Mouse (Mus musculus) forebrain, embryonic 13.5 days (tissue): ENCODE results near the gene Dop1a. TPM values are rescaled to one million over a fixed set of nuclear protein-coding genes. Genes with fewer than 3 reads are reported as not detected.
A peak's percentile ranks its signal among the peaks of the same experiment; 100 is the strongest.

Source experiments
- ATAC-seq: fragments of 200-750 bp; cut with Nextera tagmentation; 2 replicates; pipeline ENCODE4 v1.8.0; 2017
- H3K27ac ChIP-seq: fragments of 300-500 bp; sonication (generic); 2 replicates; pipeline ENCODE4 v1.5.1; 2015; ENCODE audit warnings: inconsistent platforms, mild to moderate bottlenecking, moderate library complexity
- H3K27me3 ChIP-seq: fragments of 300-500 bp; sonication (generic); 2 replicates; pipeline ENCODE4 v1.6.1; 2015; ENCODE audit warnings: mild to moderate bottlenecking, inconsistent platforms
- H3K36me3 ChIP-seq: fragments of 300-500 bp; sonication (generic); 2 replicates; pipeline ENCODE4 v1.6.1; 2015; ENCODE audit warnings: mild to moderate bottlenecking, inconsistent platforms; ENCODE audit not compliant: poor library complexity, severe bottlenecking
- H3K4me1 ChIP-seq: fragments of 300-500 bp; sonication (generic); 2 replicates; pipeline ENCODE4 v1.6.1; 2015; ENCODE audit warnings: inconsistent platforms
- H3K4me2 ChIP-seq: fragments of 300-500 bp; sonication (generic); 2 replicates; pipeline ENCODE4 v1.6.1; 2015; ENCODE audit warnings: inconsistent platforms, mild to moderate bottlenecking, moderate library complexity
- H3K4me3 ChIP-seq: fragments of 300-500 bp; sonication (generic); 2 replicates; pipeline ENCODE4 v1.5.1; 2015; ENCODE audit warnings: mild to moderate bottlenecking, inconsistent platforms
- H3K9ac ChIP-seq: fragments of 300-500 bp; sonication (generic); 2 replicates; pipeline ENCODE4 v1.6.1; 2015; ENCODE audit warnings: mild to moderate bottlenecking, inconsistent platforms
- H3K9me3 ChIP-seq: fragments of 300-500 bp; sonication (generic); replicated peaks from 2 replicates; pipeline ENCODE4 v1.6.1; 2016; ENCODE audit warnings: inconsistent platforms
- WGBS: fragments of 180-500 bp; shearing (Covaris S2); methylation state at CpG from one replicate; pipeline ENCODE4 v1.1.7; 2015; 5-methylcytosine and 5-hydroxymethylcytosine counted together
- polyA plus RNA-seq: library from polyadenylated mRNA; unstranded; fragments of >200 nt; fragmentation: Nextera tagmentation; extraction: Ambion mirVana; gene quantifications from 2 replicates; pipeline ENCODE4 v1.2.1, GENCODE M21; 2015

Gene Dop1a
- 24.4 and 29.4 TPM in 2 replicates for polyA plus RNA-seq

- peaks cover 13% of the 10 kb centered on the region; the same call in 1 of the 2 replicates for H3K4me1 ChIP-seq
- under 1% methylated on average over 92 of the region's 93 CpGs for WGBS
- H3K27me3 ChIP-seq: peaks cover 10% of the 10 kb centered on the region
- ATAC-seq: peak; percentile 95
- peak within 1 kb of the TSS; percentile 83 for H3K4me3 ChIP-seq
- H3K36me3 ChIP-seq: no peaks in the 10 kb centered on the region
- H3K9ac ChIP-seq: peak within 1 kb of the TSS; percentile 87
- H3K9me3 ChIP-seq: no peaks in the 10 kb centered on the region
- peak within 1 kb of the TSS; percentile 67; the same call in 1 of the 2 replicates for H3K27ac ChIP-seq
- H3K4me2 ChIP-seq: peak within 1 kb of the TSS; percentile 83
Measured at GRCm38 (mm10) chr9:86466990-86467870, at the start of gene Dop1a. Dop1a (plus strand) TSS chr9:86467154.

GRCm38 (mm10) chr9:86417971-86418370, 49.0 kb upstream of the Dop1a start:
- Histone ChIP-seq H3K27ac (no peak overlapping the region), H3K4me3 (no peak overlapping the region), H3K4me2 (no peak overlapping the region), H3K36me3 (no peaks in the 10 kb centered on the region), H3K9ac (no peak overlapping the region), H3K27me3 (no peaks in the 10 kb centered on the region), H3K4me1 (no peaks in the 10 kb centered on the region), H3K9me3 (no peaks in the 10 kb centered on the region)
- ATAC-seq: no peak
- 95% methylated on average over 1 of the region's 1 CpGs for WGBS

GRCm38 (mm10) chr9:86419366-86419765, 47.6 kb upstream of the Dop1a start:
- no peak overlapping the region for H3K27ac ChIP-seq
- no peak overlapping the region for H3K4me3 ChIP-seq
- ATAC-seq: no peak
- no peaks in the 10 kb centered on the region for H3K36me3 ChIP-seq
- no peaks in the 10 kb centered on the region for H3K4me1 ChIP-seq
- H3K9me3 ChIP-seq: no peaks in the 10 kb centered on the region
- H3K9ac ChIP-seq: no peak overlapping the region
- WGBS: 94% methylated on average over 6 of the region's 6 CpGs
- no peaks in the 10 kb centered on the region for H3K27me3 ChIP-seq
- no peak overlapping the region for H3K4me2 ChIP-seq

- H3K4me1 ChIP-seq: no peaks in the 10 kb centered on the region
- H3K4me2 ChIP-seq: no peak overlapping the region
- WGBS: 84% methylated on average over 4 of the region's 4 CpGs
- no peak overlapping the region for H3K9ac ChIP-seq
- H3K9me3 ChIP-seq: no peaks in the 10 kb centered on the region
- no peak overlapping the region for H3K4me3 ChIP-seq
- ATAC-seq: no peak
- H3K27me3 ChIP-seq: no peaks in the 10 kb centered on the region
- no peaks in the 10 kb centered on the region for H3K36me3 ChIP-seq
- H3K27ac ChIP-seq: no peak overlapping the region
Measured at GRCm38 (mm10) chr9:86423331-86423730, 43.6 kb upstream of the Dop1a start.

- no peak overlapping the region for H3K27ac ChIP-seq
- no peaks in the 10 kb centered on the region for H3K27me3 ChIP-seq
- no peaks in the 10 kb centered on the region for H3K36me3 ChIP-seq
- no peak for ATAC-seq
- H3K4me3 ChIP-seq: no peak overlapping the region
- H3K4me1 ChIP-seq: no peaks in the 10 kb centered on the region
- whole genome bisulfite sequencing: 93% methylated on average over 3 of the region's 3 CpGs
- H3K9me3 ChIP-seq: no peaks in the 10 kb centered on the region
- no peak overlapping the region for H3K9ac ChIP-seq
- no peak overlapping the region for H3K4me2 ChIP-seq
Measured at GRCm38 (mm10) chr9:86435510-86435909, 31.4 kb upstream of the Dop1a start.

GRCm38 (mm10) chr9:86436608-86437007, 30.3 kb upstream of the Dop1a start:
- ATAC-seq: no peak
- 97% methylated on average over 8 of the region's 8 CpGs for WGBS

GRCm38 (mm10) chr9:86438337-86439009, 28.5 kb upstream of the Dop1a start:
- Histone ChIP-seq H3K4me2 (no peak overlapping the region), H3K27ac (no peak overlapping the region), H3K36me3 (no peaks in the 10 kb centered on the region), H3K4me3 (no peak overlapping the region), H3K4me1 (no peaks in the 10 kb centered on the region), H3K9ac (no peak overlapping the region), H3K27me3 (no peaks in the 10 kb centered on the region), H3K9me3 (no peaks in the 10 kb centered on the region)
- 48% methylated on average over 11 of the region's 11 CpGs for WGBS
- ATAC-seq: no peak

More at GRCm38 (mm10) chr9:86436608-86437007, 30.3 kb upstream of the Dop1a start:
- Histone ChIP-seq H3K4me1 (no peaks in the 10 kb centered on the region), H3K9me3 (no peaks in the 10 kb centered on the region), H3K27me3 (no peaks in the 10 kb centered on the region), H3K4me3 (no peak overlapping the region), H3K9ac (no peak overlapping the region), H3K36me3 (no peaks in the 10 kb centered on the region), H3K27ac (no peak overlapping the region), H3K4me2 (no peak overlapping the region)

- 89% methylated on average over 4 of the region's 4 CpGs for WGBS
- Histone ChIP-seq H3K4me1 (no peaks in the 10 kb centered on the region), H3K4me3 (no peak overlapping the region), H3K9ac (no peak overlapping the region), H3K9me3 (no peaks in the 10 kb centered on the region), H3K27ac (no peak overlapping the region), H3K36me3 (no peaks in the 10 kb centered on the region), H3K27me3 (no peaks in the 10 kb centered on the region), H3K4me2 (no peak overlapping the region)
- no peak for ATAC-seq
Measured at GRCm38 (mm10) chr9:86442248-86442647, 24.7 kb upstream of the Dop1a start.

GRCm38 (mm10) chr9:86446847-86447246, 20.1 kb upstream of the Dop1a start:
- H3K9me3 ChIP-seq: no peaks in the 10 kb centered on the region
- no peak overlapping the region for H3K27ac ChIP-seq
- H3K9ac ChIP-seq: no peak overlapping the region
- H3K4me2 ChIP-seq: no peak overlapping the region
- H3K4me1 ChIP-seq: peaks cover 23% of the 10 kb centered on the region
- no peaks in the 10 kb centered on the region for H3K27me3 ChIP-seq
- 90% methylated on average over 7 of the region's 7 CpGs for WGBS
- H3K36me3 ChIP-seq: no peaks in the 10 kb centered on the region
- no peak for ATAC-seq
- no peak overlapping the region for H3K4me3 ChIP-seq

GRCm38 (mm10) chr9:86447431-86447830, 19.5 kb upstream of the Dop1a start:
- no peak overlapping the region for H3K4me2 ChIP-seq
- ATAC-seq: no peak
- H3K4me3 ChIP-seq: no peak overlapping the region
- no peaks in the 10 kb centered on the region for H3K27me3 ChIP-seq
- no peak overlapping the region for H3K9ac ChIP-seq
- 95% methylated on average over 8 of the region's 8 CpGs for WGBS
- H3K27ac ChIP-seq: no peak overlapping the region
- peaks cover 23% of the 10 kb centered on the region for H3K4me1 ChIP-seq
- no peaks in the 10 kb centered on the region for H3K9me3 ChIP-seq
- no peaks in the 10 kb centered on the region for H3K36me3 ChIP-seq

GRCm38 (mm10) chr9:86449581-86449980, 17.4 kb upstream of the Dop1a start:
- Histone ChIP-seq H3K4me1 (peaks cover 23% of the 10 kb centered on the region), H3K4me2 (peak overlapping the region; percentile 35; the same call in 1 of the 2 replicates)

GRCm38 (mm10) chr9:86451094-86451493, 15.9 kb upstream of the Dop1a start:
- peak overlapping the region; percentile 51; the same call in 1 of the 2 replicates for H3K4me2 ChIP-seq
- H3K4me3 ChIP-seq: no peak overlapping the region
- ATAC-seq: peak; percentile 32; the same call in 1 of the 2 replicates
- no peaks in the 10 kb centered on the region for H3K9me3 ChIP-seq
- peaks cover 23% of the 10 kb centered on the region for H3K4me1 ChIP-seq
- no peaks in the 10 kb centered on the region for H3K36me3 ChIP-seq
- H3K9ac ChIP-seq: no peak overlapping the region
- no peaks in the 10 kb centered on the region for H3K27me3 ChIP-seq
- no peak overlapping the region for H3K27ac ChIP-seq
- 29% methylated on average over 6 of the region's 6 CpGs for WGBS

More at GRCm38 (mm10) chr9:86449581-86449980, 17.4 kb upstream of the Dop1a start:
- no peak overlapping the region for H3K9ac ChIP-seq
- H3K27ac ChIP-seq: no peak overlapping the region
- ATAC-seq: peak; percentile 50
- WGBS: 6% methylated on average over 11 of the region's 11 CpGs
- no peaks in the 10 kb centered on the region for H3K36me3 ChIP-seq
- H3K4me3 ChIP-seq: no peak overlapping the region
- no peaks in the 10 kb centered on the region for H3K27me3 ChIP-seq
- no peaks in the 10 kb centered on the region for H3K9me3 ChIP-seq
